Mouse (Mus musculus): Measurements from ENCODE around the gene Tmem132c.

Gene Tmem132c

DNA sequence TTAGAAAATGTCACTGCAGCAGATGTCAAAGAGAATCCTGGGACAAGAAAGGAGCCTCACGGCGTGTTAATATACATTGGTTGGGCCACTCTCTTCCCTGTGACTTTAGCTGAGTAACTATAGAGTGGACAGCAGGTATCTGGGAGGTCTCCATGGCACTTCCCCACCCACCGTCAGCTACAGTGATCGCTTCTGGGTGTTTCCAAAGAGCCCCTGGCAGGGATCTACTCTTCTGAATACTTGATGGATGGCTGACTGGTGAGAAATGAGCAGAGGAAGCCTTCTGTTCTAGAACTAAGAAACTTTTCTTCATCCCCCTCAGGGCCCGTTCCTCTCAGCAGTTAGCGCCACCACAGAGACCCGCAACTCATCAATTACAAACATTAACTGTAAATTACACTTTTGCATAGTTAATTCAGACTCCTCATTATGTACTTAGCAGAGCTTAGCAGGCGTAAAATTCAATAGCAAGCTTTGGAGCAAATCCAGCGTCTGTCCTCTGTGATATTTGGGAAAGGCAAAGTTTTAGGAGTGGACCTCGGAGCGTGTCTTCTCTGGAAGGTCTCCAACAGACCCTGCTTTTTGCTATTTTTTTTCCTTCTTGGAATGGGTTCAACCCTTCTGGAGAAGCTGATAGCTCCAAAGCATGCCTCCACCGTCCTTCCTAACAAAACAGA, 257.7 kb downstream of the Tmem132c start:
- no peak for DNase-seq

DNA sequence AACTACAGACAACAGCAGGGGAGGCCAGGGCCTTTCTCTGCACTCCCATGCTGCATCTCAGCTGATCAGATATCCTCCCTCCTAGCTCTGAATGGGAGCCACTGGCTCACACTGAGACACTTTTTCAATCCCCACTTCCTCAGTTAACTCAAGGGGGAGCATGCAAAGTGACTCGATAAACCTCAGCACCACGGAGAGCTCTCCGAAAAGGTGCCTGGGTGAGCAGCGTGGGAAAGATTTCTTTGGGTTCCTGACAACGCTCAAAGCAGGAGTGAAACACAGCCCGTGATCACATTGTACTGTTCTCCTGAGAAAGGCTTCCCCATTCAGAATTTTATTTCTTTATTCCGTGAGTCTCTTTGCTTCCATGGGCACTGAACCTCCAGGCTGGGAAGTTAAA, 261.2 kb downstream of the Tmem132c start:
- DNase-seq = no peak

DNA sequence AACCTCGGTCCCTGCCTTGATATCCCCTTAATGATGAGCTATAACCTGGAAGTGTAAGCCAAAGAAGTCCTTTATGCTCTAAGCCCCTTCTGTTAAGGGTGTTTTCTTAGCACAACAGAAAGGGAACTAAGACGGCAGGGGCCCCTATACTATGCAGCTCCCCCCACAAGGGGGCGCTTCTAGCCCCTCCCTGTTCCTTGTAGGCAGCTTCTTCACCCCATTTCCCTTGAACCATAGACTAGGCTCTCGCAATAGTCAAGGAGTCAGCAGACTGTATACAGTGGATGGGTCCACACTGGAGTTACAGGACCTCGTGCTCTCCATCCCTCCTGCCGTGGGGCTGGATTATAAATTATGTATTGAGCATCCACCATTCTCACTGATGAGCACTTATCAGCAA, 264.1 kb downstream of the Tmem132c start:
- DNase-seq = peak in 1 of 2 experiments; percentile 12

DNA sequence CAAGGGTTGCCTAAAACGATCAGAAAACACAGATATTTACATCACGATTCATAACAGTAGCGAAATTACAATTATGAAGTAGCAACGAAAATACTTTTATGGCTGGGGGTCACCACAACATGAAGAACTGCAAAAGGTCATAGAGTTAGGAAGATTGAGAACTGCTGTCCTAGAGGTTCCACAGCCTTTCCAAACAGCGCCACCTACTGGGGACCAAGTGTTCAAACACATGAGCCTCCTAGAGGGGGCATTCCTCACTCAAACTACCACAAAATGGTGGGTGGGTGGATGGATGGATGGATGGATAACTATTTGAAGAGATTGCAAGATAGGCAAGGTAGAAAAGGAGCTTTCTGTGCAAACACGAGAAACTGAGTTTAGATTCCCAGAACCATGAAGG, 270.0 kb downstream of the Tmem132c start:
- DNase-seq = no peak

DNA sequence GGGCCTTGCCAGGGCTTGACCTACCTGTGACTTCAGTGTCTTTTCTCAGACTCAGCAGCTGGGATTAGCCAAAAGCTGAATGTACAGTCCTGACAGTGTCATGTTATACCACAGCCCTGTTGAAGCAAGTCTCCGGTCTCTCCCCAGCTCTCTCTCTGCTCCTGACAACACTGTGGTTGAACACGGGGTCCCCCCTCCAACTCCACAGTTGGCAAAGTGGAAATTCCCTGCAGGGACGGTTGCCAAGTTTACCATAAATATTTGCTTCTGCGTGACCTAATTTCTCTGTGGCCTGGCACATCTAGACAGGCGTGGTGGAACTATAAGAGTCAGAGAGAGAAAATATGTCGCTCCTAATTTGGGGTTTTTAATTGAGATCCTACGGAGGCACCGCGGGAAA, 274.4 kb downstream of the Tmem132c start:
- DNase-seq = no peak

DNA sequence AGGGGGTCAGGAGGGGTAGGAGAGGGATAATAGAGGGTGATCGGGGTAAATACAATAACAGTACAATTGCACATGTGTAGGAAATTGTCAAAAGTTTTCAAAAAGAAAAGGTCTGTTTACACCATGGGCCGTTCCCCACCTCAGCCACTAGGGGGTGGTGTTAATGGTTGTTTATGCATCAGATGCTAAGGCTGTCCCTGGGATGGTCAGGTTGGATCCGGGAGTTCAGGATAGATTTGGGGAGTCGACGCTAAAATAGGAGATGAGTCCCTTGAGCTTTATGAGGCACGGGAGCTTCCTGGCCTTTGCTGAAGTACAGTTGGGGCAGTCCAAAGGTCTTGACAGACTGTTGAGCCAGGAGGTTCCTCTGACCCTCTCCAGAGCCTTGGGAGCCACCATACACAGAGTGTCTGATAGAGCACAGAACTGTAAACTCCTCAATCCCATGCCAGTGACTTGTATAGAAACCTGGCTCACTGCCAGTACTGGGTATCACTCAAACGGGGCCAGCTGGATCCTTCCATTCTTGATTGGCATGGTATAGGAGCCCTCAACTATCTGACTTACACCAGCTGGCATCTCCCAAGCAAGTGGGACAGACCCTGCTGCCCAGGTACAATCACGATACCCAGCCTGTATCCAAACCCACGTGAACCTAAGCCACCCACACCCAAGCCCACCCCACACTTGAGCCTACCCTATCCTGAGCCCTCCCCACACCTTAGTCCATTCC, 281.3 kb downstream of the Tmem132c start:
- peak in 1 of 2 experiments; percentile 5 for DNase-seq

DNA sequence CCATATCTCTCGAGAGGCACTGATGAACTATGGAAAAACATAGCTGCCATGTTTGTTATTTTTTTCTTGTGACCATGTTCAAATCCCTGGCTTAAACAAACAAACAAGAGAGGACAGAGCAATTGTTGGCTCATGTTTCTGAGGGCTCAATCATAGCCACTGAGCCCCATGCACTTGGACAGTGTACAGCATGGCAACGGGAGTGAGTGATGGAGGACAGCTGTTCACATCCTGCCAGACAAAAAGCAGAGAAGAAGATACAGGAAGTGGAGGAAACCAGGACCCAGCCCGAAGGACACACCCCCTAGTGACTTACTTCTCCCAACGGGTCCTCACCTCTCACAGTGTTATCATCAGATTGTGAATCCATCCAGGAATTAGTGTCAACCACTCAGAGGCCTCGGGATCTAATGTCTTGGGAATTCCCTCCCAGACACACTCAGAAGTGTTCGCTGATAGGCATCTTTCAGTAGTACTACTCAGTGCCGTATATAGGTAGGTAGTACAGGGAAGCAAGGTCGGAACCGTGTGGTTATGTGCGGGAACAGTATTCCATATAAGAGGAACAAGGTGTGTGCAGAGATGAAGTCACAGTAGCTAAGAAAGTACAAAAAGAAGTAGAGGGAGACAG, 285.9 kb downstream of the Tmem132c start:
- DNase-seq = no peak

DNA sequence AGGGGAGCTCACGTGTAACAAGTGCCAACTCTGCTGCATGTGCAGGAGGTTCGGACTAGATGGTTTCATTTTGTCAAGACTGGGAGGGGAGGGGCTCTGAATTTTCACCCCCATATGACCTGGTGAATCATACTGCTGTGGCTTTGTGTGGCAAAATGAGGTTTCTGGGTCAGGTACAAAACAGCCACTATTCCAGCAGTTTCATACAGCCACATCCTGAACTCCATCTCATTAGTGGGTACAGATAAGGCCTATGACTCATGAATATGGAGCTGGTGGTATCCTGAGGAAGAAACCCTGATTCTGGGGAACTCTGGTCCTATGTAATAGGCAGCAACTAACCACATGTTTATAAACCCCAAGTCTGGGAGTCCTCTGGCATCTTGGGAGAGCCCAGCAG, 295.9 kb downstream of the Tmem132c start:
- no peak for DNase-seq

DNA sequence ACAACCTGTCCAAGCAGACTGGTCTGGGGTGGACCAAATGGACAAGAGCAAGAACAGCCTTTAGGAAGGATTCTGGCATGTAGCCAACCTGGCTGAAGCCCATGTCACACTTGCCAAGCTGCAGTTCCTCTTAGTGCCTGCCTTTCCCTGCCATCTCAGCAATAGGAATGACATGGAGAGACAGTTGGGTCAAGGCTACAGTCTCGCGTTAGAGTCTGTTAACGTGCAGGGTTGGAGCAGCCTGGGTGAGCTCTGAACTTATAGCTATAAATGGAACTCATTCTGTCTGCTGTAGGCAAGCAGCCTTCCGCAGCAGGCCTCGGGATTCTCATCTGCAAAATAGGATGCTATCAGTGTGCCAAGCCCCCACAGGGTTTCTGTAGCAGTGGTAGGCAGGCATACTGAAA, 305.0 kb downstream of the Tmem132c start:
- DNase-seq = no peak

DNA sequence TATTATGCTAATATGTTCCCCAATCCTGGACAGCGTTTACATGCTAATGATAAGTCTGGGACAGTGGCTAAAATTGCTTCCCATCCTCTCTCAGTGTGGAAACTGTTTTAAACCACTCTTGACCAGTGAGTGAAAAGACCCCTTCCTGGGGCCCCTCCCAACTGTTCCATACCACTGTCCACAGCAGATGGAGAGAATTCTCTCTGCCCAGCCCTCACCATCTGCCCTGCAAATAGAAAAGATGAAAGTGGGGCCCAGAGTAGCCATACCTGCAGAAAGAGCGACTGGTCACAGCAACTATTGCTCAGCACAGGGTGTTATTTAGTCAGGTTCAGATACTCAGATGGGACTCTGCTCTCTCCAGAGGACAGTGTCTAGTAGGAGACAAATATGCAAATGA, 306.5 kb downstream of the Tmem132c start:
- DNase-seq = no peak

DNA sequence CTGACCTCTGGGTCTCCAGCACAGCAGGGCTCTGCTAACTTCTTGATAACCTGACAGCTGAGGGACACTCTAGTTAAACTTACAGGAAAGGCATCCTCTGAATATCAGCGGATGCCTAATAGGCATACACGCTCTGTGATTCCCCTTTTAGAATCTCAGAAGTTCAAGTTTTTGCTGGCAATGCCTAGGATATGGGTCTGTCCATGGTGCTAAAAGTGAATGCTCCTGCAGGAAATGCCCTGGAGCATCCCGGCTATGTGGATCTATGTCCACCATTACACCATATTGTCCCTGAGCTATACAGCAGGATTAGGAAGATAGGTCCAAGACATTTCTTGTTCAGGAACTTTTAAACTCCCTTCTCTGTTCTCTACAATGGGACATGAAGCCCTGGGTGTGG, 319.5 kb downstream of the Tmem132c start:
- DNase-seq = no peak

DNA sequence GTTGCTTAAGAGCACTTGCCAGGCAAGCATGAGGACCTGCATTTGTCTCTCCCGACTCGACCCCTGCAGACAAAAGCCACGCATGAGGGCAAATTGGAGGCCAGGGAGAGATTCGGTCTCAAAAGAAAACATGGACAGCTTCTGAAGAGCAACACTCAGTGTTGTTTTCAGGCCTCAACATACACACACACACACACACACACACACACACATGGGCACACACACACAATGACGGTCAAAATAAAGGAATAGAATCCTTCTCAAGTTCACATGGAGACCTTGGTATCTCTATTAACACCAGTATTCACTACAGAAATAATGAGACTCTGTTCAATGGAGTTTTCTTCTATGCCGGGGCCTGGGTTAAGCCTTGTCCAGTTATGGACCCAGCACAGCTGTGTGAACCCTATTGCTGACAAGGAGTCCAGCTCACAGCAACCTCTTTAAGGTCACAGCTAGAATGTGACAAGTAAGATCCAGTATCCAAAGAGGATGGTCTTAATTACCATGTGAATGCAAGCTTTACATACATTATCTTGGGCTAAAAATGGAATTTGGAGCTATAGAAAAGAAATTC, 325.6 kb downstream of the Tmem132c start:
- DNase-seq = no peak

DNA sequence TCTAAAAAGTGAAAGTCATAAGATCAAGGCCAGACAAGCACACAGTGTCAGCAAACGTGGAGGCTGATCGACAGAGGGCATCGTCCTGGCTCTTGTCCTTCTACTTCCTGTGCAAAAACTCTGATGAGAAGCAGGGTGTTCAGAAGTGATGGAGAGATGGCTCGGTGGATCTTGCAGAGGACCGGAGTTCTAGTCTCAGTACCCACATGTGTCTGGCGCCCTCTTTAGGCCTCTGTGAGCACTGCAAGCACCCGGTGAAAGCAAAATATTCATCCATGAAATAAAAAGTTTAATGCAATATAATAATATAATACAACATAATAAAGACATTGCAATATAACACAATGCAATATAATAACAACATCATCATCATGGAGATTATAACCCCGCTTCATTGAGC, 335.8 kb downstream of the Tmem132c start:
- DNase-seq = no peak

DNA sequence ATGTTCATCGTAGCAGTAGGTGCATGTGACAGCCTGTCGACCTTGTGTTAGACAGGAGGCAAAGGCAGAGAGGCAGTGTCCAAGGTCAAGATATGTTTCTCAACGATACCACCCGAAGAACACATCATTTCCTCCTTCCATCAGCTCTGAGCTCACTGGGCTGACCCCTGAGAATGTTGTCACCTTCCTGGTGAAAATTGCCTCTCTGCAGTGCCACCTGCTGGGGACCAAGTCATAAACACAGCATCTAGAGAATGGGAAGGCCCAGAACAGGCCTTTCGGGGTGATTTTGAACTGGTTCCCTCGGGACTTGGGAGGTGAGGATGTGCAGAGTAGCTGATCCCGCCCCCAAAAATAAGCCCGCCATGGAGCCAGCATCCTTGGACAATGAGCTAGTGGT, 342.1 kb downstream of the Tmem132c start:
- no peak for DNase-seq

DNA sequence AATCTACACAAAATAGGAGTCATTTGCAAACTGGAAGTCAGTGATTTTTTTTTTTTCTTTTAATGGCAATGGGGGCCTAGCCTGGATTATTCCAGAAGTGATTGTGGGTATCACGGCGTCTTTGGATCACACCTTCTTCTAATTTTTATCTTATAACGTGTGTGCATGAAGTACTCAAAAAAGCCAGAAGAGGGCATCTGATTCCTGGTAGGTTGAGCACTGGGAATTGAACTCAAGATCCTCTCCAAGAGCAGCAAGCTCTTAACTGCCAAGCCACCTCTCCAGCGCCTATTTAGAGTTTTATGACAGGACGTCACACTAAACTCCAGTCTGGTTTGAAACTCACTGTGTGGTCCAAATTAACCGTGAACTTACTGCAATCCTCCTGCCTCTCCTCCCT, 346.2 kb downstream of the Tmem132c start:
- DNase-seq = no peak

DNA sequence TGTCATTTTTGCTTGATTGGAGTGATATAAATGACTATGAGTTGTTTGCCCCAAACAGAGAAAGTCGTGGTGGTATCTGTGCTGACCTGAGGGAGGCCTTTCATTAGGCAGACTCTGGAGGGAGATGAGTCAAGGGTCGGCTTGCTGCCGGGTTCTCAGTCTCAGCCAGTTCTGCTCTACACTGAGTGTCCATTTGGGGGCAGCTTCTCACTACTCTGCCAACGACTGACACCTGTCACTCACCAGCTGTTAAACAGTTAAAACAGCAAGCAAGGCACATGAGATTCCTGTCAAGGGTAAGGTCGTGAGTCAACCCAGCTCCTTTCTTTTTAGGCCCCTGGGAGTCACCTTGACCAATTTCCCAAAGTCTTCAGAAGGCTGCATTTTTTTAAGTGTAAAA, 350.8 kb downstream of the Tmem132c start:
- DNase-seq = no peak

DNA sequence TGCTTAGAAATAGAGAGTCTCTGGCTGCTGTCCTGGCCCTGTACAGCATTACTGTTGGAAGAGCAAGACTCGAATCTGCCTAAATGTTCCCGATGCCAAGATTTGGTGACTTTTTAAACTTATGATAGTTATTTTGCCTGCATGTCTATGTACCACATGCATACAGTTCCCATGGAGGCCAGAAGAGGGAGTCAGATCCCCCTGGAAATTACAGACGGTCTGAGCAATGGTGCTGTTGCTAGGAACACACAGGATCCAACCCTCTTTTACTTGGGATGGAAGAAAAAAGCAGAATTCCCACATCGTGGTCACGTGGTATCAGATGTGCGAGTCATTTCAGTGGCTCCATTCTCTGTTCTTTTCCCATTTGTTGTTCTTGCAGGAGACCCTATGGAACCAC, 351.2 kb downstream of the Tmem132c start:
- DNase-seq = no peak

DNA sequence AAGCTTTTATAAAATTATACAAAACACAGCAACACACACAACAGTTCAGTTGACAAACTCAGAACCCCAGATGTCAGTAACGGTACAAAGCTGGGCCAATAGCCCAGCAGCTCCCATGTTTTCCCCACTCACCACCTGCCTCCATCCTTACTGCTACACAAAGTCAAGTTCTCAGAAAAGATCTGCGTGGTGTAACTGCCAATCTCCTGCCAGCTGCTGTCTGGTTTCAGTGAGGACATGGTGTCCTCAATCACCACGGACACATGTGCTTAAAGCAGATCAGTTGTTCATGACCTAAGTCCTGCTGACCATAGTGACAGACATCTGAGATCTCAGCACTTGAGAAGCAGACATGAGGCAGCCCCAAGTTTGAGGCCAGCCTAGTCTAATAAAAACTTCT, 354.1 kb downstream of the Tmem132c start:
- no peak for DNase-seq

DNA sequence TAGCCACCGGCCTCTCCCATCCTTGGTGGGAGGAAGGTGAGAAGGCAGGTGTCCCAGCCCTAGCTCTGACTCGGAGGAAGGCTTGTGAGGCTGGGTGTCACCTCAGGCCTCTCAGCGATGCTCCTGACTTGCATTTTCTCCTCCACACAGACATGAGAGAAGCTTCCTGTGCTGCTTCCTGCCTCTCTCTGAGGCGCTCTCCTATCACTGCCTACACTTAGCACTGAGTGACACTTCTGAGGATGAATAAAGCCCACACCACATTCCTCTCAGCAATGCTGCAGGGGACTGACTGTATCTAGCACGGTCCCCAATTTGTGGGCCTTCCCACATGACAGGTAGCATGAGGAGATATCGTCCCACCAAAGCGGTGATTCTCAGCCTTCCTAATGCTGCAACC, 355.3 kb downstream of the Tmem132c start:
- no peak for DNase-seq

DNA sequence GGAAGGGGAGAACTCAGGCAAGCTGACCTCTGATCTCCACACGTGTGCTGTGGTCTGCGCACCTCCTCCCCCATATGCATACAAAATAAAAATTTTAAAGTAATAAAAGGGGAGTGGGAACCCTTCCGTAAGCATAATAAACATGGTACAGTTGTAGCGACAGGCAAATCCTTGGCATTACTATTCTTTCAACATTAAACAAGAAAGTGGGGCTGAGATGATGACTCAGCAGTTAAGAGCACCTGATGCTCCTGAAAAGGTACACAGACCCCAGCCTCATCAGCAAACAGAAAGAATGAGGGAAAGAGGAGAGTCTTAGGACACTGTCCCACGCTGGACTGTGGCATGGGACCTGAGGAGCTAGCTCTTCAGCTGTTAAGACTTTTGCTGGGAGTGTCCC, 361.4 kb downstream of the Tmem132c start:
- DNase-seq = no peak

DNA sequence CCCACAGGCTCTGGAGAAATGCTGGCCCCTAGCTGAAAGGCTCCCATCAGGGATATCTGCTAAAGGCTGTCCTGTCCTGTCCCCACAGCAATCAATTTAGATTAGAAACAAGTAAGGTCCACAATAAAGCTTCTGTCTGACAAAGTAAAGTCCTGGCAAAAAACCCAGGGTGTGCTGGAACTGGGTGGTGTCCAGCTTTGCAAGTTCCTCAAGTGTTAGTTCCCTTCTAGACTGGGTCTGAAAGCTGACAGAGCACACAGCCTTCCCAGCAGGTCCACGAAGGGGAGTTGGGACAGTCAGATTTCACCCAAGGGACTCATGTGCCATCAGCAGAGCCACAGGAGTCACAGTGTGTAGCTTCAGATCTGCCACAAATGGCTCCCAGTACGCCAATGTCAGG, 365.9 kb downstream of the Tmem132c start:
- no peak for DNase-seq

DNA sequence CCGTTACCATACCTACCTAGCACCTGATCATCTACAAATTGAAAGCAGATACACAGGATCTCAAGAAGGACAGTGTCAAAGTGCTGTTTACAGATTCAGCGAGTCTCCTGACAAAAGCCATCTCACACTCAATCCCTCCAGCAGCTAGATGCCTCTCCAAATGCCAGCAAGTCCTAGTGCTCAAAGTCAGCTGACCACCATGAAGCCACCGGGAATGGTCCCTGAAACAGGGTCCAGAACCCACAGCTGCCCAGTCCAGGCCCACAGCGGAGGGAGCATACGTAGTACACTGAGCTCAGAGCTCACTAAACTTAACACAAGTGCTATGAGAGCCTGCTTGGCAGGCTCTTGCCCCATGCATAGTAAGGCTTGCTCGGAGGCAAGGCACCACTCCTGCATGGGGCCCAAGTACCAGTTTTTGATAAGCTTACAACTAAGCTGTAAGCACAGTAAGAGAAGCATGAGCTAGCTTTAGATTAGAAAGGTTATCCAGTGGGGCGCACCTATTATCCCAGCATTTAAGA, 367.6 kb downstream of the Tmem132c start:
- no peak for DNase-seq

DNA sequence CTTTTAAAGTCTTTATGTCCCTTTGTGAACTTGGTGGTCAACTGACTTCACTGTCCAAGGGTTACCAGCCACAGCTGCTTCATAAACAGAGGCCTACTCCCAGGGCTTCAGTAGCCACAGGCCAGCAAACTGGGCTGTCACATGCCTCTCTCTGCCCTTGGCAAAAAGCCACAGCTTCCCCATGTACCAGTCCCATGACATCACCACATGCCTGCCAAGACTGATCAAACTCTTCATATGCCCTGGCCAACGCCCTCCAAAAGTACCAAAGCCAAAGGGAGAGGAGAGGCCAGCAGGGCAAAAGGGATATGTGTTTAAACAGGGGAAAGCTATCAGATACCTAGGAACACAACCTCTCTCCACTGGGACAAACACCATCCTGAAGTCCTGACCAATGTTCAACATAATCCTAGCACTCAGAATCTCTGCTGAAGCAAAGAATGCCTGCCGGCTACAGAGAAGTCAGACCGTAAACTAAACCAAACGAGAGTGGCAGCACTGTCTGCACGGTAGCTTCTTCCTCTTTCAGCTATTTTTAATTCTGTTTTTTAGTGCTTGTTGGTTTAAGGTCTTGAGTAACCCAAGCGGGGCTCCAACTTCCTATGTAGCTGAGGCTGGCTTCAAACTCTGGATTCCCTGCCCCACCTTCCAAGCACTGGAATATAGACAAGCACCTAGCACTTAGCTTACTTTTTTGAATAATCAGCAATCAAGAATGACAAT, 369.3 kb downstream of the Tmem132c start:
- DNase-seq = peak; percentile 51 to 63
